Mouse (Mus musculus) hindlimb bud, embryonic 11.5 days (tissue): Measurements from ENCODE around the gene Kcnrg.
A peak's percentile ranks its signal among the peaks of the same experiment; 100 is the strongest.

ENCODE experiments used
- DNase-seq: peaks from one replicate; pipeline ENCODE4 v3.0.0-alpha.2; 2012; ENCODE audit warnings: low read depth, low spot score; ENCODE audit errors: extremely low spot score

The Kcnrg gene

GRCm38 (mm10) chr14:61642668-61643067 is 35.4 kb downstream of the Kcnrg start:
- no peak for DNase-seq

- DNase-seq: no peak
These were observed 38.3 kb downstream of the Kcnrg start for GRCm38 (mm10) chr14:61645547-61645946.

- DNase-seq: no peak
These were observed 40.1 kb downstream of the Kcnrg start for GRCm38 (mm10) chr14:61647182-61647880.

- DNase-seq: no peak
These were observed 40.8 kb downstream of the Kcnrg start for GRCm38 (mm10) chr14:61647881-61648684.

GRCm38 (mm10) chr14:61648685-61649504 is 41.6 kb downstream of the Kcnrg start:
- DNase-seq: peak; percentile 89

GRCm38 (mm10) chr14:61650291-61650960 is 43.2 kb downstream of the Kcnrg start:
- DNase-seq: no peak

GRCm38 (mm10) chr14:61656469-61656868 is 49.2 kb downstream of the Kcnrg start:
- DNase-seq: no peak

- DNase-seq: no peak
These were observed 54.2 kb downstream of the Kcnrg start for GRCm38 (mm10) chr14:61661496-61661895.

GRCm38 (mm10) chr14:61662307-61662706 is 55.0 kb downstream of the Kcnrg start:
- DNase-seq: no peak
